Mouse (Mus musculus) erythroblast, embryonic 14.5 days (primary cell): ENCODE measurements around the gene Mllt11.

Experiments
- GATA1 ChIP-seq: IDR thresholded peaks from 2 replicates; pipeline ENCODE4 v1.6.1; 2012; ENCODE audit warnings: low read length, inconsistent platforms, mixed read lengths
- TAL1 ChIP-seq: IDR thresholded peaks from 3 replicates; pipeline ENCODE4 v1.6.1; 2012; ENCODE audit warnings: low read length, inconsistent platforms, mixed read lengths

GRCm38 (mm10) chr3:95169996-95170395, 62.0 kb downstream of the Mllt11 start:
- no peak for TF ChIP-seq TAL1
- TF ChIP-seq GATA1: no peak
